Mouse (Mus musculus): ENCODE data around the gene Nbas. TPM values are rescaled to one million over a fixed set of nuclear protein-coding genes. Genes with fewer than 3 reads are reported as not detected.
A peak's percentile ranks its signal among the peaks of the same experiment; 100 is the strongest.

The Nbas gene
- total RNA-seq, 2 experiments from 2014 or later: 23.8 to 25.2 TPM

GRCm38 (mm10) chr12:13543806-13544205, 274.9 kb downstream of the Nbas start:
- no peak for DNase-seq

GRCm38 (mm10) chr12:13563646-13564289, 294.8 kb downstream of the Nbas start:
- no peak for DNase-seq

GRCm38 (mm10) chr12:13564330-13564729, 295.4 kb downstream of the Nbas start:
- no peak for DNase-seq

GRCm38 (mm10) chr12:13566421-13566820, 297.5 kb downstream of the Nbas start:
- DNase-seq: no peak

DNA sequence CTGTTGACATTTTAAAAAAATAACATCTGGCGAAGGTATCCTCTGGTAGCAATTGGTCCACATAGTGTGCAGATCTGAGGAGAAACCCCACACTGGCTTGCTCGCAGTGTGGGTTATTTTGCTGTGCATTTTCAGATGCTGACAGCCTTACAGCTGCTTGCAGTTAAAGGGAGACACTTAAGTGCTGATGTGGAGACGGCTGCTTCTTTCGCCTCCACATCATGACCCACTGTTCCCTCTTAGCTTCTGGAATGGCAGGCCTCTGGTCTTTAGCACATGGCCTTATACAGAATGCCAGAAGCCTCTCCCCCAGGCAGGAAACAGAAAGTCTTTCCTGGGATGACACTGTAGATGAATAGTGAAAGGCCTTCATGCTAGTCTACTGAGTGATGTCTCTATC, 306.2 kb downstream of the Nbas start:
- no peak for DNase-seq

- no peak for DNase-seq
These were observed 307.0 kb downstream of the Nbas start for GRCm38 (mm10) chr12:13575605-13576600.

DNA sequence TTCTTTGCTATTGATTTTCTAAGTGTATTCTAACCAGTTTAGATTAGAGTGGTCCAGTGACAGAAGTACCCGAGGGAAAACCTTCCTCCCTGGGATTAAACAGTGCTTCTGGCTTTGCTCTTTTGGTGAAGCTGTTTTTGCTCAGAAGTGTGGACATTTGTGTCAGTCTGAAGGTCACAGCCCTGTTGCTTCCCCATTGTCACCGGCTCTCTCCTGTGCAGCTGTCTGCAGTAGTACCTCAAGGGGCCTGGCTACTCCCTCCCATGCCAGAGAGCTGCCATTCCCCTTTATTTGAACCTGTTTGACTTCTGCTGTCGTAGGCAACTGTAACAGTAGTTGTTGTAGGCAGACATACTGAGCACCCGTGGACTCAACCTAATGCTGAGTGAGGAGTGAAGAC, 307.8 kb downstream of the Nbas start:
- no peak for DNase-seq

DNA sequence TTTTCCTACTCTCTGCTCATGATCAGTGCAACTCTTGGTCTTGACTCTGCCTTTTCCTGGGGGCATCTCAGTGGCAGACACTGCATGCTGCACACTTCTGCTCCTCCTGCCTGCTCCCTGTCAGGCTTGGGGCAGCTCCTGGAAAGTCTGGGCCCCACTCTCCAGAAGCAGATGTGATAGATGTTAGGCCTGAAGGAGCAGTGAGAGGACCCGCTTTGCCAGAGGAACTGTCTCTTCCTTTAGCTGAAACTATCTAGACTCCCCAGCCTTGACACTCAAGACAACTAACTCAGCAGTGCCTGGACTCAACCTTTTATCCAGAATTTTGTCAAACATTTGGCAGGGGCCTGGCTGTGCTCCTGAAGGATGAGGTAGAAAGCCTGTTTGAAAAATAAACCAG, 311.9 kb downstream of the Nbas start:
- DNase-seq: no peak

DNA sequence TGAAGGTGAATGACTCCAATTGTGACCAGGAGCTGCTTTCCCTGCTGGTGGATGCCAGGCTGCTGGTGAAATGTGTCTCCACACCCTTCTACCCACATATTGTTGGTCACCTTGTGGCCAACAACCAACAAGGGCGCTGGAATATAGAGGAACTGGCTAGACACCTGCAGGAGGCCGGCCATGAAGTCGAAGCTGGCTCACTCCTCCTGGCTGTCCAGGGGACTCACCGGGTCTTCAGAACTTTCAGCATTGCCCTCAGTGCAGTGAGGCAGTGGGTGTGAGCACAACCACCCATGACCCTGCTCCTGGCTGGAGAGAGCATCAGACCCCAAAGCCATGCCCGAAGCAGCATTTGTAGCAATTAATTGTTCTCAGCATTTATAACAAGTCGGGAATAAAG, 314.5 kb downstream of the Nbas start:
- DNase-seq: no peak

GRCm38 (mm10) chr12:13585527-13586156, 316.7 kb downstream of the Nbas start:
- DNase-seq: no peak

DNA sequence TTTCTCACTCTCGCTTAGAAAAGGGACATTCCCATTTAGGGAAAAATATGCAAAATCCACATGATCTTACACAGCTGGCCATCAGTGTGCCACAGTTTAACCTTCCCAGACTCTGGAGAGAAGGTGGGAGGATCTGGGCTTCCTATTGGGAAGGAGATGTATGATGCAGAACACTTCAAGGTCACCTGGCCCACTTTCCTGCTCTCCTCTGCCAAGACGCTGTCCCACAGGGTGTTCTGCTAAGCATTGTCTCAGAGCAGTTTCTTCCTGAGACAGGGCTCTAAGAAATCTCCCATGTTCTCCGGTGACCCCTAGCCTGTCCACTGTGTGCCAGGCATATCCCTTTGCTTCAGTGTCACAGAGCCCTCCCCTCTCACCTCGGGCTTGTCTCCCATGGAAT, 318.7 kb downstream of the Nbas start:
- no peak for DNase-seq

DNA sequence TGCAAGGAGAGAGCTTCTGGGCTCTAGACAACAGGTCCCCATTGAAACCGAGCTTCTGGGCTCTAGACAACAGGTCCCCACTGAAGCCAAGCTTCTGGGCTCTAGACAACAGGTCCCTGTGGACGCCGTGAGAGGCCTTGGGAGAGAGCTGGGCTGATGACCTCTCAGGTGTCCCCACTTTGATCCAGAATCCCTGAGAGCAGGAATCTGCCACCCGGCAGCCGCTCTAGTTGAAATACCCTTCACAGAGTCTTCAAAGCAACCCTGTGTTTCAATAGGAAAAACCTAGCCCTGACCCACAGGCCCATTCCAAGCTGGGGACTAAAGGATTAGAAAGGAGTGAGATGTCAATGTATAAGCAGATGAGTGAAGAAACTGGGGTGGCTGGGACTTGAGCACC, 320.1 kb downstream of the Nbas start:
- DNase-seq: no peak

DNA sequence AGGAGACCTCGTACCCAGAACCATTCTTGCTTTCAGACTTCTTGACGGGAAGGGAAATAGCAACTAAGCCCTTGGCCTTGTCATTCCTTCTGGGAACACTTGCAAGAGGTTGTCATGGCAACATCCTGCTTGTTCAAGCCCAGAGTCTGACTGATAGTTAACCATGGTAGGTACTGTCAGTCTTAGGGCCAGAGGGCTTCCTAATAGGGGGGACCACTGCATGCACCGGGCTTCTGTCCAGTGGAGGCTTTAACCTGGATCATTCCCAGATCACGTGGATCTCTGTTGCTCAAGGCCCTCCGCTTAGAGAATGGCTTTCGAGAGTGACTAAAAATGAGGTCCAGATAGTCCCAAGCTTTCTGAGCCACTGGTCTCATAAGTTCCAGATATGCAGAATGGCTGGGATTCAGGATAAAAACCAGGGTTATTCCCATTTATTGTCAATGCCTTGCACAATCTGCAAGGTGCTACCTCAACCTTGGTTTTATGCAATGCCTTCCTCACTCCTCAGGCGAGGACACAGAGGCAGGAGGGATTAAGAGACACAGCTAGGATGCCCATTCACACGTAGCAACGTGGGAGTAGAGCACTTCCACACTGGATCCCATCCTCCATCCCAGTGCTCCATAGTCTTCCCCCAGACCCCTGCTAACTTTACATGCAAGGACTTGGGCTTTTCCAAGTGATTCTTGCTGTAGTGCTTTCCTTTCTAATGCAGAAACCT, 326.0 kb downstream of the Nbas start:
- DNase-seq: no peak

GRCm38 (mm10) chr12:13597026-13597425, 328.1 kb downstream of the Nbas start:
- no peak for DNase-seq

DNA sequence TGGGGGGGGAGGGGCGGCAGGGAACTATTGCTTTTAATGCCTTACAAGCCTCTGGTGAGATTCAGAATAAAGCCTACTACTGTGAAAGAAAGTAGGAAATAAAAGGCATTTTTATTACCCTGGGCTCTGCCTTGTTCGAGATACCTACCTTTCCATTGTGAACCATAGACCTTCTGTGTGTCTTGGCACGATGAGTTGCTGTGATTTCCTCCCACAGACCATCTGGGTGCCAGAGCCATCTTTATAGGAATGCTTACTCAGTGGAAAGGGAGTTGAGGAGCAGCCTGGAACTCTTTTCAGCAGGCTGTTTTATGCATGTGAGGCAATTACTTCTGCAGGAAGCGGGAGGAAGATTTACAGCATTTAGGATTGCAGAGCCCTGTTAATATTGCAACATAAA, 329.6 kb downstream of the Nbas start:
- no peak for DNase-seq

DNA sequence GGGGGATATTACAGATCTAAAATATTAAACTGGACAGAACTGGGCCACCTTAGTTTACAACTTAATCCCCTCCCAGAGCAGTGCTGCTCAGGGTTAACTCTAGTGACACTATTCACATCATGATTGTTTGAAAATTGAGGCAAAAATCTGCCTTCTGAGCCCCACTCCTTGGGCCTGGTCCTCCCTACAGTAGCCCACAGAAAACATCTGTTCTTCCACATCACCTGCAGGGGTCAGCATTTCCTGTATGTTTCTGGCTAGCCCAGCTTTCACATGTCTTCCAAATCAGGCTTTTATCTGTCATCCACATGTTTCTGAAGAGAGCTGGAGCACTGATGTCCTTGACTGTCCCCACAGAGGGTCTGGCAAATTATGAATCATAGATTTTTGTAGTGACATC, 333.5 kb downstream of the Nbas start:
- peak; percentile 32 for DNase-seq

- DNase-seq: no peak
These were observed 338.1 kb downstream of the Nbas start for GRCm38 (mm10) chr12:13607021-13607420.

- DNase-seq: no peak
These were observed 340.1 kb downstream of the Nbas start for GRCm38 (mm10) chr12:13609027-13609426.

DNA sequence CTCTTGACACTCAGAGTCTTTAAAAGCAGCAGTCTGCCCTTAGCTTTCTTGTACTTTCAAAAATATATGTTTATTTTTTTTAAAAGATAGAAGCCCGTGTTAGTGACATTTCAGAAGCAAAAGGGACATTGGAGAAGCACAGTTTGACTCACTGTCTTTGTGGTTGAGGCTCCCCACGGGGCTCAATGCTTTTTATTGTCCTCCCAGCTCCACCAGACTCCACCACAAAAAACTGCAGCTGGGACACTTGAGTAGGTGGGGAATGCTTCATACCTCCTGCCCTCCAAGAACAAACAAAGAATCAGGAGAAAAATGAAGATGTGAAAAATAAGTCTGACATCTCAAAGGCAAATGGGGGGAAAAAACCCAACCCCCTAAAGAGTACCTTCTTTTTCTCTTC, 344.1 kb downstream of the Nbas start:
- DNase-seq: no peak

DNA sequence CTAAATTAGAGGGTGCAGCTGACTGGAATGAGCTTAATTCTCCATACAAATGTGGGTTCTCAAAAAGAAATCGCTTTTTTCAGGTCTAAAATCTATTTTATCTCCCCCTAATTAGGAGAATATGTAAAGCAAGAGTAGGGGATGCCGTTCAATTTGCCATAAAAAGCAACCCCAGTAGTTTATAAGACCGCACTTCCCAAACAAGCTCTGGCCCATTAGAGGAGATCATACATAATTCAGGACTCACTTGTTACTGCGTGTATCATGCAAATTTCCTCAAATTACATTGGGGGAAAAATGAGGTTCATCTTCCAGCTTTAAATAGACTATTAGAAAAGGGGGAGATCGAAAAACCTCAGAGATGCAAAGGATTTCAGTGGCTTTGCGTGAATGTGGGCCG, 346.7 kb downstream of the Nbas start:
- DNase-seq: no peak

DNA sequence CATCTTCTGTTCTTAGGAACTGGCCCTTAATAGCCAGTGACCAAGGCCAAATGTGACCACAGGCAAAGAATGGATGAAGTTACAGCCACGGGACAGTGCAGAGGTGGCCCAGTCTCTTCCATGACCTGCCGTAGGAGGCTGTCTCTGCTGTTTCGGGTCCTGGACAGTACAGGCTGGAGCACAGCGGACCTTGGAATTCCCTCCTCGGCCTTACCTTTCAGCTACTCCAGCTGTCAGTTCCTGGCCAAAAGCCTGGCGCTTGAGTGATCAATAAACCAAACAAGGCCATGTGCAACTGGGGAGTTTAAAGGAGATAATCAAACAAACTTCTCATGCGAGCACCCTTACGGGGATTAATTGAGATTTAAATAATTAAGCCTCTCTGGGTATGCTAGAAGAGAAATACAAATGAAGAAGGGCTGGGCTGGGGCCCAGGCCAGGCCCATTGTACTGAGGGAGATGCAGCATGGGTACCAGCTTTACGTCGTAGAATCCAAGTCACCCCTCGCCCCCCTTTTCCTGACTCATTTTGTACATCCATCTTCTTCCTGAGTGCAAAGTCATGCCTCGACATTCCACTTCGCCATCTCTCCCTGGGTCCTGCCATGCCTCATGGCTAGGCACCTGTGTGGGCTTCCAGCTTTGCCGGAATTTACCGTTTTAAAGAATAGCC, 353.4 kb downstream of the Nbas start:
- no peak for DNase-seq

Data from heart, postnatal 4 days (tissue).